Mouse (Mus musculus) heart, embryonic 10.5 days (tissue): Measurements from ENCODE around the gene Igbp1. TPM values are rescaled to one million over a fixed set of nuclear protein-coding genes. Genes with fewer than 3 reads are reported as not detected.

ENCODE experiments used
- DNase-seq: peaks from one replicate; pipeline ENCODE4 v3.0.0-alpha.2; 2017; ENCODE audit warnings: low spot score
- H3K27ac ChIP-seq: fragments of 300-500 bp; sonication (generic); 2 replicates; pipeline ENCODE4 v1.5.1; 2016; ENCODE audit warnings: mild to moderate bottlenecking
- H3K27me3 ChIP-seq: fragments of 300-500 bp; sonication (generic); 2 replicates; pipeline ENCODE4 v1.6.1; 2016; ENCODE audit warnings: mild to moderate bottlenecking; ENCODE audit not compliant: poor library complexity, insufficient read depth, severe bottlenecking
- H3K36me3 ChIP-seq: fragments of 300-500 bp; sonication (generic); 2 replicates; pipeline ENCODE4 v1.6.1; 2016; ENCODE audit warnings: mild to moderate bottlenecking, moderate library complexity
- H3K4me1 ChIP-seq: fragments of 300-500 bp; sonication (generic); 2 replicates; pipeline ENCODE4 v1.6.1; 2016; ENCODE audit warnings: mild to moderate bottlenecking
- H3K4me3 ChIP-seq: fragments of 300-500 bp; sonication (generic); 2 replicates; pipeline ENCODE4 v1.5.1; 2016; ENCODE audit warnings: mild to moderate bottlenecking, moderate library complexity
- H3K9me3 ChIP-seq: fragments of 300-500 bp; sonication (generic); 2 replicates; pipeline ENCODE4 v1.6.1; 2016; ENCODE audit warnings: mild to moderate bottlenecking, moderate library complexity
- WGBS: fragments of 180-500 bp; shearing (Covaris S2); methylation state at CpG from one replicate; pipeline ENCODE4 v1.1.7; 2016; 5-methylcytosine and 5-hydroxymethylcytosine counted together
- polyA plus RNA-seq: library from polyadenylated mRNA; unstranded; fragments of >200 nt; fragmentation: Nextera tagmentation; extraction: Ambion mirVana; gene quantifications from 2 replicates; pipeline ENCODE4 v1.2.1, GENCODE M21; 2016

The Igbp1 gene
- polyA plus RNA-seq = 27.4 and 30.3 TPM in 2 replicates

DNA sequence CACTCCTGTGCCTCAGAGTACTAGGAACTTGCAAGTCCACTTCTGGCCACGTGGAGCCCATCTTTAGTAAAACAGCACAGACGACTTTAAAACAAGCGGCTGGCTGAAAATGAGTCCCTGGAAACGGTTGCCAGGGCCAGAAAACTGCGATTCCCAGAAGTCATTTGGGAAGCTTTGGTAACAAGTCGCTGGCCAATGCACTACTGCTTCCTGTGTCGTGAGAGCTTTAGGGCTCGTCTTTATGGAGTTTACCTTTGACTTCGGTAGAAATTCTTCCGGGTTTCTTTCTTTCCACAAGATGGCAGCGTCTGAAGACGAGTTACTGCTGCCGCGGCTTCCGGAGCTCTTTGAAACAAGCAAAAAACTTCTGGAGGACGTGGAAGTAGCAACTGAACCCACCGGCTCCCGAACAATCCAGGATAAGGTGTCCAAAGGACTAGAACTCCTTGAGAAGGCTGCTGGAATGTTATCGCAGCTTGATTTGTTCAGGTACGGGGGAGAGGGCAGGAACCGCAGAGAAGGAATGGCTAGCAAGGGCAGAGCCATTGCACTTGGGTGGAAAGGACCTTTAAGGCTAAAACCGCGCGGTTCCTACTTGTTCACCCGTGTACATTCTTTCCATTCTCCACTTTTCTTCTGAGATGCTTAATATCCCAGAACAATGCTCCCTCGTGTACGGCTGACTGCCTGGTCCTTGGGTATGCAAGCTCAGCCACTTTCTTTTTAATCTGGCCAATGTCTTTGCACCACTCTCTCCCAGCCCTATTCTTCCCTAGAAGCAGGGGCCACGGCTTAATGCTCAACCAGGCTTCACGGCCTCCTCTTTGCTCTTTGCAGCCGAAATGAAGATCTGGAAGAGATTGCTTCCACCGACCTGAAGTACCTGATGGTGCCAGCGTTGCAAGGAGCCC, at the start of gene Igbp1:
Gene Igbp1 (plus strand): TSS at position 224 of the 911 bp plus-strand sequence.
- no peaks in the 10 kb centered on the region for H3K9me3 ChIP-seq
- DNase-seq = peak; percentile 95
- peak within 1 kb of the TSS; percentile 65 for H3K4me3 ChIP-seq
- H3K27me3 ChIP-seq = peaks cover 12% of the 10 kb centered on the region; the same call in 1 of the 2 replicates
- H3K4me1 ChIP-seq = no peaks in the 10 kb centered on the region
- H3K36me3 ChIP-seq = peaks cover 8% of the 10 kb centered on the region; the same call in 1 of the 2 replicates
- WGBS = 15% methylated on average over 32 of the region's 32 CpGs
- peak within 1 kb of the TSS; percentile 81 for H3K27ac ChIP-seq

DNA sequence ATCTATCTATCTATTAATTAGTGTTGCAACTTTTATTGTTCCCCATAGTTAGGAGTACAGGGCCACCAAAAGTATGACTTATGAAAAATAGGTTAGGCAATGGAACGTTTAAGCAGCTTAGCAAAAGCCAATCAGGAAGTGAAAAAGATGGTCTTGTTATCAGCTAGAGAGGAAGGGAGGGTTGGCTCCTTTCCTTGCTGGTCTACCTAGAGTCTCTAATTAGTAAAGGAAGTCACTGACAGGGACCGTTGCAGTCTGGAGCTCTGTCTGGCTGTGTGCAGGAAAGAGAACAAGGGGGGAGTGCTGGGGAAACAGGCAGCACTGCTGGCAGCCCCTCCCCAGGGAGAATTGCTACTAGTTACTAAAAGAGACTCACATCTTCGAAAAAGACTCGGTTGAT, 26.0 kb upstream of the Igbp1 start:
- Histone ChIP-seq H3K9me3 (no peaks in the 10 kb centered on the region), H3K4me3 (no peak overlapping the region), H3K4me1 (no peaks in the 10 kb centered on the region), H3K27me3 (peaks cover 19% of the 10 kb centered on the region; the same call in 1 of the 2 replicates), H3K36me3 (no peaks in the 10 kb centered on the region), H3K27ac (no peak overlapping the region)
- 54% methylated on average over 4 of the region's 4 CpGs for WGBS
- no peak for DNase-seq

DNA sequence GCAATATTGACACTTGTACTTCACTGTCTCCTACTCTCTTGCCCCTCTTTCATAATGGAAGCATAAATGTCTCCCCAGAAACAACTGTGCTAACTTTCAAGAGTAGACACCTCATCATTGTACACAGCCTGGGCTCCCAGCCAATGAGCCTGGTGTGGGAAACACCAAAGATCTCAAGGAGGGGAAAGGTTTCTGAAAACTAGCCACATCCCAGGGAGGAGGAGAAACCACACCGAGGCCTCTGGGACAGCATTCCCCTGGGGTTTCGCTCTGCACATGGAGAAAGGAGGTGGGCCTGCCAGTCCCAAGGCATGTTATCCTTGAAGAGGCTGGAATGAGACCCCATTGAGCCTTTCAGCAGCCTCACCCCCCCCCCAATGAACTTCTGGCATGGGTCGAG, 24.0 kb upstream of the Igbp1 start:
- H3K9me3 ChIP-seq = no peaks in the 10 kb centered on the region
- peaks cover 19% of the 10 kb centered on the region; the same call in 1 of the 2 replicates for H3K27me3 ChIP-seq
- WGBS = 66% methylated on average over 3 of the region's 3 CpGs

DNA sequence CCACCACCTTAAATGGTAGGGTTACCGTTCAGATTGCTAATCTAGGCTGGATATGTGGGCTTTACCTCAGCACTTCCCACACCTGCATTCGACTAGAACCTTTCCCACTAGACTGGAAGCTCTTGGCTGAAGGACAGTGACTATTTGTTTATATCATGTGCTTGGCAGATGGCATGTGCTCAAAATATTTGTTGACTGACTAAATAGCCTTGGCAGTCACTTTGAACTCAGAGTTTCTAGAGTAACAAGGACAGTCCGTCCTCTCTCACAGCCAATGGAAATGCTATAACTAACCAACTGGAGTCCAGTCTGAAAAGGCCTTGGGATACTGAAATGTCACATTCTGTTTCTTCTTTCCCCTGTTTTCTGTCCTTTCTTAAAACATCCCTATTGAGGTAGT, 22.6 kb upstream of the Igbp1 start:
- no peak overlapping the region for H3K27ac ChIP-seq
- no peaks in the 10 kb centered on the region for H3K4me1 ChIP-seq
- H3K36me3 ChIP-seq = no peaks in the 10 kb centered on the region
- H3K9me3 ChIP-seq = no peaks in the 10 kb centered on the region
- no peak for DNase-seq
- WGBS = 79% methylated on average over 3 of the region's 3 CpGs
- peaks cover 19% of the 10 kb centered on the region; the same call in 1 of the 2 replicates for H3K27me3 ChIP-seq
- H3K4me3 ChIP-seq = no peak overlapping the region

More for the DNA sequence above, 24.0 kb upstream of the Igbp1 start:
- DNase-seq = no peak
- Histone ChIP-seq H3K27ac (no peak overlapping the region), H3K4me3 (no peak overlapping the region), H3K4me1 (no peaks in the 10 kb centered on the region), H3K36me3 (no peaks in the 10 kb centered on the region)

DNA sequence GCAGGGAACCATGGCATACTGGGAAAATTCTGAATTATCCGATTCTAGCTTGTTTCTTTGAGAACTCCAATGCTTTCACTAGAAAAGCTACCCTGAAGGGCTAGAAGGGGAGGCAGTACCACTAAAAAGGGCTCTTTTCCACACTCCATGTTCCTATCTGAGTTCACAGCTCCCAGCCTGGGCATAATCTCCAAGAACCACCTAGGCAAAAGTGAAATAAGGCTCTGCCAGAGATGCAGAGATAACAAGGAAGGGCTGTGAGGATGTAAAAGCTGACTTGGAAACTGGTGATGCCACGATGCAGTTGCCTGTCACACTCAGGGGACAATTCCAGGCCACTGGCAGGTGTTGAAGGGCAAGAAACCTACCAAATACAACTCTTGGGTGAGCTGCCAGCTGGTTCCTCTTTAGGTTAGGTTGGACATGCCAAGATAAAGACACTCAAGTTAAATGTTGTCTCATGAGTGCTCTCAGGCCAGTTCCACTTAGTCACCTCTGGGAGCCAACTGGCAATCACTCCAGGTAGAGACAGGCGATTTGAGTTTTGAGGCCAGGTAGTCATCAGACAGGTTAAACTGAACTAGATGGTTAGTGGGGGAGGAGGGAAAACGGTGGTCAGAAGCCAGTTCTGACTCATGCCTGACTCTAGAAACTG, 18.4 kb upstream of the Igbp1 start:
- H3K4me1 ChIP-seq = no peaks in the 10 kb centered on the region
- no peaks in the 10 kb centered on the region for H3K9me3 ChIP-seq
- H3K27me3 ChIP-seq = peaks cover 4% of the 10 kb centered on the region; the same call in 1 of the 2 replicates
- no peak overlapping the region for H3K4me3 ChIP-seq
- H3K36me3 ChIP-seq = no peaks in the 10 kb centered on the region
- DNase-seq = no peak
- WGBS = 63% methylated on average over 4 of the region's 4 CpGs
- H3K27ac ChIP-seq = no peak overlapping the region

DNA sequence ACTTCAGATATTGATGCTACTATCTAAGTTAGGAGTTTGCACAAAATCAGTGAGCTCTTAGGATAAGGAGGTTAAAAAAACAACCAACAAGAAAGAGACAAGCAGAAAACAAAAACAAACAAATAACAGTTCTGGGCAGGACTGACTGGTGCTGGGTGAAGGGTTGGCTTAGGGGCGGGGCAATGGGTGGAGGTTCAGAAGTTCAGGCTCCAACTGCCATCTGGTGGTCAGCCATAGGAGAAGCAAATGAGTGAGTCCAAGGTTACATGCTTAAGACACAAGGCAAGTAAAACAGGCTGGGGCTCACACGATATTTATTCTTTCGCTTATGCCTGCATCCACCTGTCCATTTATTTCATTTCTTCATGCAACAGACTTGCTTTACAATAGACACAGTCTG, 13.8 kb upstream of the Igbp1 start:
- H3K27me3 ChIP-seq = no peaks in the 10 kb centered on the region
- no peaks in the 10 kb centered on the region for H3K36me3 ChIP-seq
- WGBS = 29% methylated on average over 3 of the region's 3 CpGs
- H3K4me3 ChIP-seq = no peak overlapping the region
- no peak overlapping the region for H3K27ac ChIP-seq
- no peaks in the 10 kb centered on the region for H3K4me1 ChIP-seq
- DNase-seq = peak; percentile 78
- no peaks in the 10 kb centered on the region for H3K9me3 ChIP-seq

DNA sequence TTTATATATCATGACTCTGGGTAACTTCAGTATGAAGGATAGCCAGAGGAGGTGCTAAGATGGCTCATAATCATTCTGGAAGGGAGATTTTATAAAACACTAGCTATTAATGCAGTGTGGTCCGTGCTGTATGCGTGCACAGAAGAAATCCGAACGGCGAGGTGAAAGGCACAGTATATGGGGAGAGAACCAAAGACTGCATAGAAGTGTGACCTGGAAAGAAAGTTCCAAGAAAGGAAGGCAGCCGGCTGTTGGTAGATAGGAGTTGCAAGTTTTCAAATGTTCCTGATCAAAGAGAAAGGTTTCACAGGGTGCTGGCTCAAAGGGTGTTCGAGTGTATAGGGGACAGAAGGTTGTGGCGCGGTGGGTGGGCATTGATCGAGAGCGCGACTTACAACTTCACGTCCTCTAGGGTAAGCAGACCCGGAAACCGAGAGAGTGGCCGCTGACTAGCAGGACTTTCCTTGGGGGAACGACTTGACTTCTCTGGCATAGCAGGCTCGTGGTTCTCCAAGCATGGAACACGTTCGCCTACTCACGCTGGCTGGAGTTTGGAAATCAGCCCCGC, 507 bp upstream of the Igbp1 start:
- peak overlapping the region; percentile 36; the same call in 1 of the 2 replicates for H3K27ac ChIP-seq
- H3K36me3 ChIP-seq = peaks cover 4% of the 10 kb centered on the region; the same call in 1 of the 2 replicates
- peaks cover 12% of the 10 kb centered on the region; the same call in 1 of the 2 replicates for H3K27me3 ChIP-seq
- peak overlapping the region; percentile 65 for H3K4me3 ChIP-seq
- no peaks in the 10 kb centered on the region for H3K9me3 ChIP-seq
- H3K4me1 ChIP-seq = no peaks in the 10 kb centered on the region
- DNase-seq = no peak
- 12% methylated on average over 22 of the region's 22 CpGs for WGBS

DNA sequence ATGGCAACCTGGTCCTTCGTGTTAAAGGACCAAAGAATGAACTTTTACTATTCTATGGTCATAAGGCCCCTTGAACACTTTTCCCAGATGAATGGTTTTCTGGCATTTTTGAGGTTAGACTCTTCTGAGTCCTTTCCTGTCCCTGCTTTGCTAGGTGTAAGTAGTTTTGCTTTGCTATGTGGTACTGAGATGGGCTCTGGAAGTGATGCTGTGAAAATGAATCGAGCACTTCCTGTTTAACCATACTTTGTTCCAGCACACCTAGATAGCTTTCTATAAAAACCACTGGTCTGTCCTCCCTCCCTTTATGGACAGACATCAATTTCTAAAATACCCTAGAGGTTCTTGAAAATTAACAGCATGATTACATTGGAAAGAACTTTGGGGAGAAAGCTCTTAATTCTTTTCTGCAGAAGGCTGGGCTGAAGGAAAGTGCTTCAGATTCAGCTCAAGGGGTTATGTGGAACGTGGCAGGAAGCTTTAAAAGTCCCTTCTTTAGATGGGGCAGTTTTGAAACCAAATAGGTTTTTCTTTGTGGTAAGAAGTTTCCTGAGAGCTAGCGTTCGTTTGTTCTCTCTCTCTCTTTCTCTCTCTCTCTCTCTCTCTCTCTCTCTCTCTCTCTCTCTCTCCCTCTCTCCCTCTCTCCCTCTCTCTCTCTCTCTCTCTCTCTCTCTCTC, 10.2 kb downstream of the Igbp1 start:
- no peak overlapping the region for H3K4me3 ChIP-seq
- no peaks in the 10 kb centered on the region for H3K9me3 ChIP-seq
- 88% methylated on average over 5 of the region's 5 CpGs for WGBS
- 0 out of 2 replicates have a peak, but pooled peaks cover 2% of the 10 kb centered on the region for H3K36me3 ChIP-seq
- DNase-seq = no peak
- no peaks in the 10 kb centered on the region for H3K4me1 ChIP-seq
- no peak overlapping the region for H3K27ac ChIP-seq
- H3K27me3 ChIP-seq = no peaks in the 10 kb centered on the region

DNA sequence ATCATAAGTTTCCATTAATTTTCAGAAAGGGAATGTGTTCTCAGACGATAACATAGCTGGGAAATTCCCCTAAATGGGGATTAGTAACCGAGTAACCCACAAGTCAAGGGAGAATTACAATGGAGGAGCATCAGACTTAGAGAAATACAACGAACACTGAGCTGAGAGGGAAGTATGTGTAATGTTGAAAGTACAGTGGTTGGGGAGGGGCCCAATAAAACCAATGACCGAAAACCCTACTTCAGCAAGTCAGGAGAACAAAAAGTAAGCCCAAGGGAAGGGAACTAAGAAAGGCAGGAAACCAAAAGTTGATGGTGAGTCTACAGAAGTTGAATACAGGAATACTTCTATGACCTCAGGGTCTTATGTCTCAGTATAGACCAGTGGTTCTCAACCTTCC, 14.1 kb downstream of the Igbp1 start:
- 0 out of 2 replicates have a peak, but pooled peaks cover 2% of the 10 kb centered on the region for H3K36me3 ChIP-seq
- DNase-seq = no peak
- H3K4me1 ChIP-seq = no peaks in the 10 kb centered on the region
- H3K27me3 ChIP-seq = no peaks in the 10 kb centered on the region
- WGBS = 86% methylated on average over 4 of the region's 4 CpGs
- no peak overlapping the region for H3K27ac ChIP-seq
- H3K9me3 ChIP-seq = no peaks in the 10 kb centered on the region
- H3K4me3 ChIP-seq = no peak overlapping the region

DNA sequence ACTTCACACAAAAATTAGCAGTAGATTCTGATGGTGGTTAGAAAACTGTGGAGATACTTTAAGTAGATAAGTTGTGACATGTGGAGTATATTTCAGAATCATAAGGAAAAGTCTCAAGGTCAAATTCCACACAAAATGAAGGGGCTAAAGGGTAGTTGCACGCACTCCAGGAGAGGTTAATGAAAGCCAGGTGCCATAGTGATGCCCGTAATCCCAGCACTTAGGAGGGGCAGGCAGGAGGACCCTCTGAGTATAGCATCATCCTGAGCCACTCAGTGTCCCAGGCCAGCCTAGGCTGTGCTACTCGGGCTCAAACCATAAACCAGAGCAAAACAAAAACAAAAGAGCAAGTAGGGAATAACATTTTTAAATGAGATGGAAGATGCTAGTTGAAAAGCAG, 15.8 kb downstream of the Igbp1 start:
- H3K4me1 ChIP-seq = no peaks in the 10 kb centered on the region
- no peak overlapping the region for H3K27ac ChIP-seq
- no peak for DNase-seq
- H3K36me3 ChIP-seq = 0 out of 2 replicates have a peak, but pooled peaks cover 2% of the 10 kb centered on the region
- H3K4me3 ChIP-seq = no peak overlapping the region
- H3K27me3 ChIP-seq = no peaks in the 10 kb centered on the region
- no peaks in the 10 kb centered on the region for H3K9me3 ChIP-seq
- WGBS = 83% methylated on average over 3 of the region's 3 CpGs

DNA sequence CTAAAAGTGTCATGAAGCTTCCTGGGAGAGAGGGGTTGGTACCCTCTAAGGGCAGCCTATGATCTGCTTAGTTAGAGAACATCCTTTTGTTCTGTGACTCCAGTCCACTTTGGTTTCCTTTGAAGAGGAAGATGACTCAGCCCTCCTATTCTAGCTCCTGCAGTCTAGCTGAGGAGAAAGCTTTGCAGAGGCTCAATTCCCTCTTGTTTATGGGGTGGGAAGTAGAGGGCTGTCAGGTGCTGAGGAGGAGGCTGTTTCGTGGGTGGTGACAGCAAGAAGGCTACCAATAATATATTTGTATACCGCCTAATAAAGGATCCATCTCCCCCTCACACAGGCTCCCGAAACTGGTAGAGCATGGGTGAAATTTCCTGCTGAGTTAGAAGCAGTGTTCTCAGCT, 22.6 kb downstream of the Igbp1 start:
- no peak overlapping the region for H3K27ac ChIP-seq
- H3K36me3 ChIP-seq = peaks cover 16% of the 10 kb centered on the region
- H3K4me1 ChIP-seq = no peaks in the 10 kb centered on the region
- peaks cover 3% of the 10 kb centered on the region; the same call in 1 of the 2 replicates for H3K27me3 ChIP-seq
- H3K9me3 ChIP-seq = no peaks in the 10 kb centered on the region
- H3K4me3 ChIP-seq = no peak overlapping the region
- 83% methylated on average over 3 of the region's 3 CpGs for WGBS
- no peak for DNase-seq

DNA sequence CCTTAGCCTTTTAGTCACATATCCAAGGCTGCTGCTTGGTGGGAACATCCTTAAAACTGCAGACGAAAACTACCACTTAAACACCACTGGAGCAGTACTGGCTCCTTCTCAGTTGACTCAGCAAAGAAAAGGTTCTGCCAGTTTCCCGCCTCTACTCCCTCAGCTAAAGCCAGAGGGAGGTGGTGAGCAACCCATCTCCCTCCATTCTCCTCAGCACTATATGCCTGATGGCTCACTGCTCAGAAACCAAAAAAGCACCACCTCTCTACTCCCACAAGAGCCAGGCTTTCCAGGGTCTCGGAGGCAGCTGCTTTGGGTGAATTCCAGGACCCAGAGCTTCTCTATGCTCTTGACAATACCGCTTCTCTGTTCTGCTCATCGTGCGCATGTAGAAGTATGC, 23.5 kb downstream of the Igbp1 start:
- DNase-seq = no peak
- Histone ChIP-seq H3K9me3 (no peaks in the 10 kb centered on the region), H3K27me3 (peaks cover 3% of the 10 kb centered on the region; the same call in 1 of the 2 replicates), H3K4me1 (no peaks in the 10 kb centered on the region), H3K4me3 (no peak overlapping the region), H3K27ac (no peak overlapping the region), H3K36me3 (peaks cover 16% of the 10 kb centered on the region)
- 90% methylated on average over 6 of the region's 6 CpGs for WGBS
